Mouse (Mus musculus) CD4-positive, CD25-positive, alpha-beta regulatory T cell, adult 2 months (primary cell): ENCODE results near the gene Arhgap44.

Experiments
- DNase-seq: peaks from one replicate; pipeline ENCODE4 v3.0.0-alpha.2; 2012; ENCODE audit warnings: low read depth, low spot score

Gene Arhgap44

GRCm38 (mm10) chr11:65137145-65137652, 25.6 kb downstream of the Arhgap44 start:
- no peak for DNase-seq

- no peak for DNase-seq
These were observed 27.5 kb downstream of the Arhgap44 start for GRCm38 (mm10) chr11:65135251-65135739.

GRCm38 (mm10) chr11:65133661-65134060, 29.1 kb downstream of the Arhgap44 start:
- DNase-seq: no peak

GRCm38 (mm10) chr11:65129110-65129509, 33.7 kb downstream of the Arhgap44 start:
- DNase-seq: no peak

- DNase-seq: no peak
These were observed 34.1 kb downstream of the Arhgap44 start for GRCm38 (mm10) chr11:65128666-65129065.

GRCm38 (mm10) chr11:65126566-65126965, 36.2 kb downstream of the Arhgap44 start:
- no peak for DNase-seq

GRCm38 (mm10) chr11:65124913-65125418, 37.8 kb downstream of the Arhgap44 start:
- DNase-seq: no peak

GRCm38 (mm10) chr11:65120276-65120675, 42.5 kb downstream of the Arhgap44 start:
- no peak for DNase-seq

GRCm38 (mm10) chr11:65115811-65116210, 47.0 kb downstream of the Arhgap44 start:
- DNase-seq: no peak

- no peak for DNase-seq
These were observed 50.7 kb downstream of the Arhgap44 start for GRCm38 (mm10) chr11:65112086-65112485.

GRCm38 (mm10) chr11:65111651-65112050, 51.1 kb downstream of the Arhgap44 start:
- DNase-seq: no peak

GRCm38 (mm10) chr11:65110058-65110457, 52.7 kb downstream of the Arhgap44 start:
- DNase-seq: no peak

GRCm38 (mm10) chr11:65107734-65108171, 55.0 kb downstream of the Arhgap44 start:
- no peak for DNase-seq

- DNase-seq: no peak
These were observed 55.6 kb downstream of the Arhgap44 start for GRCm38 (mm10) chr11:65107151-65107550.

GRCm38 (mm10) chr11:65104076-65104475, 58.7 kb downstream of the Arhgap44 start:
- DNase-seq: no peak

GRCm38 (mm10) chr11:65101206-65101605, 61.6 kb downstream of the Arhgap44 start:
- no peak for DNase-seq

GRCm38 (mm10) chr11:65100031-65100430, 62.7 kb downstream of the Arhgap44 start:
- no peak for DNase-seq

GRCm38 (mm10) chr11:65097526-65098070, 65.2 kb downstream of the Arhgap44 start:
- no peak for DNase-seq

- DNase-seq: no peak
These were observed 65.9 kb downstream of the Arhgap44 start for GRCm38 (mm10) chr11:65096866-65097265.

- DNase-seq: no peak
These were observed 69.9 kb downstream of the Arhgap44 start for GRCm38 (mm10) chr11:65092851-65093250.

- no peak for DNase-seq
These were observed 72.4 kb downstream of the Arhgap44 start for GRCm38 (mm10) chr11:65090386-65090785.

GRCm38 (mm10) chr11:65089982-65090381, 72.8 kb downstream of the Arhgap44 start:
- DNase-seq: no peak

GRCm38 (mm10) chr11:65089282-65089681, 73.5 kb downstream of the Arhgap44 start:
- DNase-seq: no peak
